Mouse (Mus musculus): ENCODE results near the gene Npepl1. TPM values are rescaled to one million over a fixed set of nuclear protein-coding genes. Genes with fewer than 3 reads are reported as not detected.

Gene Npepl1
- polyA plus RNA-seq, 1 experiment from 2014 or later, result 63.4 TPM

- Histone ChIP-seq H3K4me3 (peak overlapping the region; percentile 82), H3K36me3 (no peaks in the 10 kb centered on the region), H3K27ac (peak overlapping the region; percentile 99), H3K9me3 (no peaks in the 10 kb centered on the region), H3K4me2 (replicated peaks) (peak overlapping the region; percentile 88), H3K27me3 (no peaks in the 10 kb centered on the region), H3K9ac (peak overlapping the region; percentile 86), H3K4me1 (peaks cover 60% of the 10 kb centered on the region)
- WGBS, result 0% methylated on average over 22 of the region's 22 CpGs
- peak; percentile 64 for ATAC-seq (ENCODE audit: low FRiP score, low read depth)
These were observed 33.7 kb upstream of the Npepl1 start for GRCm38 (mm10) chr2:174076433-174076824.

- ATAC-seq (ENCODE audit: low FRiP score, low read depth), result no peak
- 1% methylated on average over 19 of the region's 19 CpGs for WGBS
- H3K27ac ChIP-seq, result peak overlapping the region; percentile 99
These were observed 33.0 kb upstream of the Npepl1 start for GRCm38 (mm10) chr2:174077004-174077695.

GRCm38 (mm10) chr2:174077776-174078338 is 32.3 kb upstream of the Npepl1 start:
- H3K27ac ChIP-seq, result peak overlapping the region; percentile 99
- H3K4me1 ChIP-seq, result peaks cover 62% of the 10 kb centered on the region
- H3K36me3 ChIP-seq, result no peaks in the 10 kb centered on the region
- H3K4me3 ChIP-seq, result peak overlapping the region; percentile 82
- peak overlapping the region; percentile 86 for H3K9ac ChIP-seq
- WGBS, result 7% methylated on average over 11 of the region's 11 CpGs
- no peaks in the 10 kb centered on the region for H3K27me3 ChIP-seq
- no peak for ATAC-seq (ENCODE audit: low FRiP score, low read depth)
- peak overlapping the region; percentile 88 for H3K4me2 ChIP-seq (replicated peaks)
- H3K9me3 ChIP-seq, result no peaks in the 10 kb centered on the region

More at GRCm38 (mm10) chr2:174077004-174077695, 33.0 kb upstream of the Npepl1 start:
- Histone ChIP-seq H3K4me3 (peak overlapping the region; percentile 82), H3K27me3 (no peaks in the 10 kb centered on the region), H3K9ac (peak overlapping the region; percentile 86), H3K4me1 (peaks cover 62% of the 10 kb centered on the region), H3K4me2 (replicated peaks) (peak overlapping the region; percentile 88), H3K36me3 (no peaks in the 10 kb centered on the region), H3K9me3 (no peaks in the 10 kb centered on the region)

GRCm38 (mm10) chr2:174081833-174082232 is 28.3 kb upstream of the Npepl1 start:
- Histone ChIP-seq H3K4me3 (no peak overlapping the region), H3K9ac (no peak overlapping the region), H3K36me3 (no peaks in the 10 kb centered on the region), H3K4me2 (replicated peaks) (0 out of 2 replicates have a peak overlapping the region, but pooled peaks have one; percentile 37), H3K27me3 (no peaks in the 10 kb centered on the region), H3K4me1 (peaks cover 46% of the 10 kb centered on the region), H3K27ac (peak overlapping the region; percentile 52; the same call in 1 of the 2 replicates), H3K9me3 (no peaks in the 10 kb centered on the region)
- WGBS, result 64% methylated on average over 5 of the region's 5 CpGs
- no peak for ATAC-seq (ENCODE audit: low FRiP score, low read depth)

GRCm38 (mm10) chr2:174082380-174082918 is 27.7 kb upstream of the Npepl1 start:
- ATAC-seq (ENCODE audit: low FRiP score, low read depth), result peak; percentile 64; the same call in 1 of the 2 replicates
- Histone ChIP-seq H3K36me3 (no peaks in the 10 kb centered on the region), H3K4me2 (replicated peaks) (peak overlapping the region; percentile 37), H3K4me1 (peaks cover 42% of the 10 kb centered on the region), H3K27me3 (no peaks in the 10 kb centered on the region), H3K9ac (no peak overlapping the region), H3K4me3 (no peak overlapping the region), H3K9me3 (no peaks in the 10 kb centered on the region), H3K27ac (peak overlapping the region; percentile 52; the same call in 1 of the 2 replicates)
- 47% methylated on average over 3 of the region's 3 CpGs for WGBS

GRCm38 (mm10) chr2:174095086-174095485 is 15.1 kb upstream of the Npepl1 start:
- Histone ChIP-seq H3K9ac (no peak overlapping the region), H3K27ac (no peak overlapping the region), H3K27me3 (no peaks in the 10 kb centered on the region), H3K9me3 (no peaks in the 10 kb centered on the region), H3K4me2 (replicated peaks) (no peak overlapping the region), H3K4me1 (no peaks in the 10 kb centered on the region), H3K4me3 (no peak overlapping the region), H3K36me3 (peaks cover 81% of the 10 kb centered on the region)
- ATAC-seq (ENCODE audit: low FRiP score, low read depth), result no peak
- WGBS, result 90% methylated on average over 3 of the region's 3 CpGs

GRCm38 (mm10) chr2:174102399-174102798 is 7.8 kb upstream of the Npepl1 start:
- Histone ChIP-seq H3K27me3 (no peaks in the 10 kb centered on the region), H3K4me1 (peaks cover 11% of the 10 kb centered on the region), H3K9ac (no peak overlapping the region), H3K27ac (peak overlapping the region; percentile 39; the same call in 1 of the 2 replicates), H3K36me3 (peaks cover 23% of the 10 kb centered on the region), H3K9me3 (no peaks in the 10 kb centered on the region), H3K4me2 (replicated peaks) (no peak overlapping the region), H3K4me3 (no peak overlapping the region)
- ATAC-seq (ENCODE audit: low FRiP score, low read depth), result no peak
- 23% methylated on average over 7 of the region's 7 CpGs for WGBS

- peaks cover 11% of the 10 kb centered on the region for H3K4me1 ChIP-seq
- H3K27ac ChIP-seq, result no peak overlapping the region
- ATAC-seq (ENCODE audit: low FRiP score, low read depth), result no peak
- H3K36me3 ChIP-seq, result peaks cover 13% of the 10 kb centered on the region
- H3K27me3 ChIP-seq, result no peaks in the 10 kb centered on the region
- H3K4me2 ChIP-seq (replicated peaks), result no peak overlapping the region
- no peak overlapping the region for H3K9ac ChIP-seq
- H3K4me3 ChIP-seq, result no peak overlapping the region
- WGBS, result 71% methylated on average over 4 of the region's 4 CpGs
- H3K9me3 ChIP-seq, result no peaks in the 10 kb centered on the region
These were observed 6.6 kb upstream of the Npepl1 start for GRCm38 (mm10) chr2:174103527-174103926.

- Histone ChIP-seq H3K4me2 (replicated peaks) (no peak overlapping the region), H3K4me1 (peaks cover 25% of the 10 kb centered on the region), H3K27ac (no peak overlapping the region), H3K4me3 (no peak overlapping the region), H3K36me3 (peaks cover 10% of the 10 kb centered on the region; the same call in 1 of the 2 replicates), H3K9me3 (no peaks in the 10 kb centered on the region), H3K27me3 (no peaks in the 10 kb centered on the region), H3K9ac (no peak overlapping the region)
- no peak for ATAC-seq (ENCODE audit: low FRiP score, low read depth)
- 74% methylated on average over 3 of the region's 3 CpGs for WGBS
These were observed 2.8 kb upstream of the Npepl1 start for GRCm38 (mm10) chr2:174107375-174107774.

GRCm38 (mm10) chr2:174110783-174111549 is 817 bp downstream of the Npepl1 start:
- H3K4me1 ChIP-seq, result peaks cover 26% of the 10 kb centered on the region
- H3K9ac ChIP-seq, result peak overlapping the region; percentile 91
- no peaks in the 10 kb centered on the region for H3K27me3 ChIP-seq
- ATAC-seq (ENCODE audit: low FRiP score, low read depth), result peak; percentile 48
- H3K4me3 ChIP-seq, result peak overlapping the region; percentile 62
- peaks cover 45% of the 10 kb centered on the region for H3K36me3 ChIP-seq
- WGBS, result 42% methylated on average over 33 of the region's 33 CpGs
- peak overlapping the region; percentile 78 for H3K27ac ChIP-seq
- H3K4me2 ChIP-seq (replicated peaks), result peak overlapping the region; percentile 90
- no peaks in the 10 kb centered on the region for H3K9me3 ChIP-seq

GRCm38 (mm10) chr2:174112931-174113330 is 2.8 kb downstream of the Npepl1 start:
- Histone ChIP-seq H3K27me3 (no peaks in the 10 kb centered on the region), H3K4me3 (no peak overlapping the region), H3K9ac (no peak overlapping the region; the same call in 1 of the 2 replicates), H3K9me3 (no peaks in the 10 kb centered on the region), H3K27ac (no peak overlapping the region), H3K36me3 (peaks cover 62% of the 10 kb centered on the region), H3K4me2 (replicated peaks) (no peak overlapping the region), H3K4me1 (peaks cover 26% of the 10 kb centered on the region)
- WGBS, result 77% methylated on average over 18 of the region's 18 CpGs
- ATAC-seq (ENCODE audit: low FRiP score, low read depth), result no peak
